Mouse (Mus musculus) heart, postnatal 0 days (tissue): ENCODE measurements around the gene Scn8a.

Experiments
- CTCF ChIP-seq: IDR thresholded peaks from 2 replicates; pipeline ENCODE4 v1.5.1; 2016; ENCODE audit warnings: antibody characterized with exemption, control low read depth, low read depth
- EP300 ChIP-seq: IDR thresholded peaks from 2 replicates; pipeline ENCODE4 v1.6.1; 2016; ENCODE audit warnings: antibody characterized with exemption, low read depth

GRCm38 (mm10) chr15:101002466-101002865 lies 132.8 kb downstream of the Scn8a start:
- no peak for TF ChIP-seq CTCF
- no peak for TF ChIP-seq EP300
